Mouse (Mus musculus): ENCODE data around the gene Mpped2.

Mpped2 gene

DNA sequence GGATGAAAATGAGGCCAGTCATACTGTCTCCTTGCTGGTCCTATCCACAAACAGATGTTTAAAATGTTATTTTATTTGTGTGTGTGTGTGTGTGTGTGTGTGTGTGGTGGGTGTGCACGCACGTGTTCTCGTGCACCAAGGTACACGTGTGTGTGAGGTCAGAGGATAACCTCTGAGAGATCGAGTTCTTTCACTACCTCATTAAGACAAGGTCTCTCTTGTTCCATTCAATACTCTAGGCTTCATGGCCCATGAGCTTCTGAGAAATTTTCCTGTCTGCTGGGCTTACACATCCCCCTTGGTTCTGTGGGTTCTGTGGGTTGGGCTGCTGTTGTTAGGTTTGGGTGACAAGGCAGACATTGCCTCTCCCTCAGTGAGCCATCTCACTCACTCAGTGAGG lies 12.6 kb downstream of the Mpped2 start:
- no peak for DNase-seq

DNA sequence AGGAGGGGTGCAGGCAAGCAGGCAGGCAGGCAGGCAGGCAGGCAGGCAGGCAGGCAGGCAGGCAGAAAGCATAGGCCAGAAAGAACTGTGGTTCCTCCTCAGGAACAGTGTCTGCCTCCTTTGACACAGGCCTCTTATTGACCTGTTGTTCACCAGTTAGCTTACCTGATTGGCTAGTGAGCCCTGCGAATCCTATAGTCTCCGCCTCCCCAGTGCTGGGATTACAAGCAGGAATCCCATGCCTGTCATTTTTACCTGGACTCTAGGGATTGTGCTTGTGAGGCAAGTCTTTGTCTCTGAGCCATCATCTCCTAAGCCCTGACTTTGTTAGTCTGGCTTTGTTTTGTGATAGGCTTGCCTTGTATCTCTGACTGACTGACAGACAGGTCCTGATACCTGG lies 14.1 kb downstream of the Mpped2 start:
- no peak for DNase-seq

GRCm38 (mm10) chr2:106710862-106711477 lies 17.9 kb downstream of the Mpped2 start:
- DNase-seq, result no peak

DNA sequence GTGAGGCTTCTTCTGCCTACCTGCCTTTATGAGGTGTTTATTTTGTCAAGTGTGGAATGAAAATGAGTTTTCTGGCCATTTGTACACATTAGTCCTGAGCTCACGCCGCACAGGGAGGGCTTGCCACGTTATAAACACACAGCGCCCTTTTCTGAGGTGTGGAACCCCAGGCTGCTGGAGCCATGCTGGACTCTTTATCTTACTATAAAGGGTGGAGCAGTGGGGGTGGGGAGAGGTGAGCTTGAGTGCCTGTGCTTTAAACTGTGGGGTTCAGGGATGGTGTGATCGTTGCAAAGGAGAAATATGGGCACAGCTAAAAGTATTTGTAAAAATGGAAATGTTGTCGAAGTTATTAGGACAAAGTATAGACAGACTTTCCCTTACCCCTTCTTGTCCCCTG lies 18.4 kb downstream of the Mpped2 start:
- no peak for DNase-seq

GRCm38 (mm10) chr2:106713151-106713550 lies 20.1 kb downstream of the Mpped2 start:
- no peak for DNase-seq

- DNase-seq, result no peak
Measured at GRCm38 (mm10) chr2:106715674-106716364, 22.8 kb downstream of the Mpped2 start.

DNA sequence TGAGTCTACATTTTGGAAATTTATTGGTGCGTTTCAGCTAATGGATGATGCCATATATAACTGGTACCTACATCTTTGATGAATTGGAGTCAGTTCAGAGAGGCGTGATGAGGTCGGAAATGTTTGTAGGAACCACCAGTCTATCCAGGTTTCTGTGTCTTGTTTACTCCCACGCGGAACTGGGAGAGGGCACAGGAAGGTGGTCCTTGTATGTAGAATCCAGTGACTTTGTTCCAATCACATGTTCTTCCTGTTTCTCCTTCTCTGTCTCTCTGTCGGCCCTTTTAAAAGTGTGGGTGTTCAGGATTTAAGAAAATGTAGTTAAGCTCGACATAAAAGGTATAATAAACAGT lies 23.3 kb downstream of the Mpped2 start:
- DNase-seq, result no peak

- no peak for DNase-seq
Measured at GRCm38 (mm10) chr2:106718888-106719287, 25.8 kb downstream of the Mpped2 start.

DNA sequence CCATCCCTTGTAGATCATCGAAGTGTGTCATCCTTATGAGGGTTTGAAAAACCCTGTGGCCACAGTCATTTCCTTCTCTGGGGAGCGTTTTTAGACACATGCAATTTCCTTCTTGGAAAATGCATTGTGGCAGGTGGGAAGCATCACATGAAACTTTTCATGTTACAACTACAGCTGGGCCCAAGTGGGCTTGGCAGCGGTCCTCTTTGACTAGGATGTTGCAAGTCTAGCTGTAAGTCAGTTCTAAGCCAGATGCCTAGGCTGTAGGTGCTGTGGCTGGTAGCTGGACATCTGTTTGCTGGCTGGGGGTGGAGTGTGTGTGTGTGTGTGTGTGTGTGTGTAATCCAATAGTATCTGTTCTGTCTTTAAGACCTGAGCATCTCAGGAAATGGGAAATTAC lies 26.4 kb downstream of the Mpped2 start:
- DNase-seq, result peak; percentile 41

DNA sequence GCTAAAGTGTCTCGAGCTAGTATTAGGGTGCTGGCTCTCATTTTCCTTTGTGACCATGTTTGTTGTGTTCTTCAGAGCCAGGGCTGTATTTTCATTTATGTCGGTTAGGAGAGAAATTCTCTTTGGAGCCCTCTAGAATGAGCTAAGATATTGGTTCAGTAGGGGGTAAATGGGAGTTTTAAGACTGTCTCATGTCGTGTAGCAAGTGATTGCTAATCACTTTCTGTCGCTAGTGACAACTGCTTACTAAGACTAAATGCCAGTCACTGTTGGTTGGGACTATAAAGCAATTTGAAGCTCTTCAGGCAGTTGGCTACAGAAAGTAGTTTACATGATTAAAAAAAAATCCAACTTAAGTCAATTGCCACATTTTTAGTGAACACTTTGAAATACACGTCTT lies 27.6 kb downstream of the Mpped2 start:
- no peak for DNase-seq

GRCm38 (mm10) chr2:106722020-106722419 lies 29.0 kb downstream of the Mpped2 start:
- no peak for DNase-seq

- DNase-seq, result no peak
Measured at GRCm38 (mm10) chr2:106729951-106730564, 37.0 kb downstream of the Mpped2 start.

- no peak for DNase-seq
Measured at GRCm38 (mm10) chr2:106730608-106731007, 37.5 kb downstream of the Mpped2 start.

GRCm38 (mm10) chr2:106731478-106731877 lies 38.4 kb downstream of the Mpped2 start:
- DNase-seq, result no peak

DNA sequence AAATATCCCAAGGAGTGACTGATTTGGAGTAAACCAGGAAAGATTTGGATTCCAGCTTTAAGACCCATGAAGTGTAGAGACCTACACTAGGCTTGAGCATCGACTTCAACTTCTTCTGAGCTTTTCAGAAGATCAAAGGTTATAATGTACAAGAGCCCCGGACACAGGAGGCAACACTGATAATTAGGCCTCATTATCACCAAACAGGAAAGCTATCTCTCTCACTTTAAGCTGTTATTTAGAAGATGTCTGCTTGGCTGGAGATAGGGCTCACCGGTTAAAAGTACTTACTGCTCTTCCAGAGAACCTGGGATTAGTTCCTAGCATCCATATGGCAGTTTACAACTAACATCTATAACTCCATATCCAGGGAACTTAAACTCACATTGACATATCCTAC lies 39.1 kb downstream of the Mpped2 start:
- DNase-seq, result no peak

DNA sequence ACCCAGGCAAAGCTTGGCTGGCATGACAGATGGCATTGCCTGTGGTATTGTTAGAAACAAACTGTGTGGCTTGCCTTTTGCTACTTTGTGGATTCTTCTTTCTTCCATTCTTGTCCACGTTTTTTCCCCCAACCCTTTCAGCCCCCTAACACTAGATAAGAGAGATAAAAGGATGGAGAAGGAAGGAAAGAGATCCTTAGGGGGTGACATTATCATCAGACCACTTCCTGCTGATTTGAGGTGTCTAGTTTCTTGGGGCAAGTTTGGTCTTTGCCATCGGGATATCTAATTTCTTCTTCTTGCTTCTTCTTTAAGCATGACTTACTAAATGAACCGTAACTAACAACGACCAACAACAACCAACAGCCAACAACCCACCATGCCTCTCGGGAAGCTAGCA lies 40.3 kb downstream of the Mpped2 start:
- no peak for DNase-seq

DNA sequence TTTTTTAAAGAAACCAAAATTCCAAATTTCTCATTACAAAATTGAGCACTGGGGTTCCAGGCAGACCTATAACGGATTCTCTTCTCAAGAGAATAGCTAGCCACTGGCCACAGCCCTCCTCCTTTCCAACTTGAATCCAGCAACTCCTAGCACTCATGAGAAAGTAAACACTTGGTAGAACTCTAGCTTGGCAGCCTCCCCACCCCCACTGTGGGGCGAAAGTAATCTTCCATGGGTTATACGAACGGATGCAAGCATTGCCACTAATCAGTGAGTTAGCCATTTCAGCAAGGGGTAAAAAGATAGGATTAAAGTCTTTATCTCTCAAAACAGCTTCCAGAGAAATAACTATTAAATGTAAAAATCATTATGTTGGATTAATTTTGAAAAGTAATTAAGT lies 40.9 kb downstream of the Mpped2 start:
- DNase-seq, result peak; percentile 28

DNA sequence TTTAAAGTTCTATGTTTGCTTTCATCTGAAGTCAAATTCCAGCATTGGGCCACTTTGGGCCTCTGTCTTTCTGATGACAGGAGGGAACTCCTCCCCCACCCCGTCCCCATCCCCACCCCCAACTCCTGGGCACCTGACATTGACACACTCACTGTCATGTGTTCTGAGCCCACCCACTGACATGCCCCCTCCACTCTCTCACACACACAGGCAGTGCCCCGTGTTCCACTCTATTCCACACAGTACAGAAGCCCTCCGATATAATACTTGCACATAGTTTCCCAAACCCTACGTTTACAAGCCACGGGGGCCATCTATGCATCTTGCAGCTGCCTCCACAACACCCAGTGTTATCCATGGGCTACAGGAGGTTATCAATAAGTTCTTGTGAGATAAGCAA lies 42.1 kb downstream of the Mpped2 start:
- DNase-seq, result no peak

GRCm38 (mm10) chr2:106735792-106736359 lies 42.8 kb downstream of the Mpped2 start:
- DNase-seq, result no peak

- no peak for DNase-seq
Measured at GRCm38 (mm10) chr2:106738951-106739350, 45.9 kb downstream of the Mpped2 start.

GRCm38 (mm10) chr2:106744086-106744485 lies 51.0 kb downstream of the Mpped2 start:
- DNase-seq, result no peak

DNA sequence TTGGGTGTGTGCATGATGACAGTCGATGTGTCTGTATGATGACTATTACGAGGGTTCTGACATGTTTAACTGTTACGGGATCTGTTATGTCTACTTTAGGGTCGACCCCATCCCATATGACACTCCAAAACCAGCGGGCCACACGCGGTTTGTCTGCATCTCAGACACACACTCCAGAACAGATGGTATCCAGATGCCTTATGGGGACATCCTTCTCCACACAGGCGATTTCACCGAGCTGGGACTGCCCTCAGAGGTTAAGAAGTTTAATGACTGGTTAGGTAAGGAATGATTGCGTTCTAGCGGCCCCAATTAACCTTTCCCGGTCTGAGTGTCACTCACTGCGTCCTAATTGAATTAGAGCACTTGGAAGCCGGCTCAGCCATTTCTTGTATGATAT lies 51.5 kb downstream of the Mpped2 start:
- DNase-seq, result no peak

- no peak for DNase-seq
Measured at GRCm38 (mm10) chr2:106745364-106745763, 52.3 kb downstream of the Mpped2 start.

- DNase-seq, result no peak
Measured at GRCm38 (mm10) chr2:106746211-106746610, 53.1 kb downstream of the Mpped2 start.

Data from lung, postnatal 14 days (tissue).